Mouse (Mus musculus): ENCODE results near the gene Eif3k. TPM values are rescaled to one million over a fixed set of nuclear protein-coding genes. Genes with fewer than 3 reads are reported as not detected.

The Eif3k gene
- polyA plus RNA-seq, 1 experiment from 2014 or later = 279 TPM

- WGBS = 86% methylated on average over 4 of the region's 5 CpGs
- no peak overlapping the region for H3K4me3 ChIP-seq (ENCODE audit: low read depth, low read length)
- no peaks in the 10 kb centered on the region for H3K36me3 ChIP-seq (ENCODE audit: control insufficient read depth, insufficient read depth, low read length)
- H3K9ac ChIP-seq (ENCODE audit: low read depth, low read length) = no peak overlapping the region
- H3K4me1 ChIP-seq (ENCODE audit: control insufficient read depth, insufficient read depth, low read length) = peaks cover 4% of the 10 kb centered on the region
- no peak for ATAC-seq
- H3K9me3 ChIP-seq (replicated peaks; ENCODE audit: control insufficient read depth, low read length, poor library complexity, severe bottlenecking) = no peaks in the 10 kb centered on the region
- H3K27ac ChIP-seq (ENCODE audit: low read length) = no peak overlapping the region
- H3K4me2 ChIP-seq (ENCODE audit: low read length) = no peak overlapping the region
- no peaks in the 10 kb centered on the region for H3K27me3 ChIP-seq (ENCODE audit: control insufficient read depth, insufficient read depth, low read depth, low read length)
Observed at GRCm38 (mm10) chr7:28966181-28966580, 15.5 kb downstream of the Eif3k start.

- no peak for ATAC-seq
- Histone ChIP-seq H3K9me3 (replicated peaks; ENCODE audit: control insufficient read depth, low read length, poor library complexity, severe bottlenecking) (no peaks in the 10 kb centered on the region), H3K4me3 (ENCODE audit: low read depth, low read length) (no peak overlapping the region), H3K4me1 (ENCODE audit: control insufficient read depth, insufficient read depth, low read length) (peaks cover 12% of the 10 kb centered on the region), H3K27ac (ENCODE audit: low read length) (no peak overlapping the region), H3K4me2 (ENCODE audit: low read length) (no peak overlapping the region), H3K27me3 (ENCODE audit: control insufficient read depth, insufficient read depth, low read depth, low read length) (no peaks in the 10 kb centered on the region), H3K9ac (ENCODE audit: low read depth, low read length) (no peak overlapping the region), H3K36me3 (ENCODE audit: control insufficient read depth, insufficient read depth, low read length) (no peaks in the 10 kb centered on the region)
- WGBS = 78% methylated on average over 5 of the region's 5 CpGs
Observed at GRCm38 (mm10) chr7:28965346-28965840, 16.3 kb downstream of the Eif3k start.

DNA sequence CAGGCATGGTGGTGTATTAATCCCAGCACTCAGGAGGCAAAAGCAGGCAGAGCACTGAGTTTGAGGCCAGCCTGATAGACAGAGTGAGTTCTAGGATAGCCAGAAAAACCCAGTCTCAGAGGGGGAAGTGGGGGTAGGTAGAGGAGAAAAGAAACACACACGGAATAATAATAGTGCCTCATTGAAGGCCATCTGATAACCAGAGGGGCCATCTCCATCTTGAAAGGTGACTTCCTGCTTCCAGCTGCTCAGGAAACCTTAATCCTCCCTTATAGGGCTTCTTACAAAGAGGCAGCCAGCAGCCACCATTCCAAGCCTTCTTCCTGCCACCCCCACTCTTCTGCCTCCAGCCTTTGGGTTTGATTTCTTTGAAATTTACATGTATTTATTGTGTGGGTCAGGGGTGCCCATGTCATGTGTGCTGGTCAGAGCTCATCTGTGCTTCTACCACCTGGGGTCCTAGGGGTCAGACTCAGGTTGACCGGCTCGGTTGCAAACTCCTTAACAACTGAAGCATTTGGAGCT is 18.2 kb downstream of the Eif3k start:
- no peak overlapping the region for H3K4me2 ChIP-seq (ENCODE audit: low read length)
- H3K9me3 ChIP-seq (replicated peaks; ENCODE audit: control insufficient read depth, low read length, poor library complexity, severe bottlenecking) = no peaks in the 10 kb centered on the region
- no peak overlapping the region for H3K9ac ChIP-seq (ENCODE audit: low read depth, low read length)
- no peak for ATAC-seq
- WGBS = 75% methylated on average over 3 of the region's 3 CpGs
- H3K27me3 ChIP-seq (ENCODE audit: control insufficient read depth, insufficient read depth, low read depth, low read length) = no peaks in the 10 kb centered on the region
- H3K27ac ChIP-seq (ENCODE audit: low read length) = no peak overlapping the region
- peaks cover 30% of the 10 kb centered on the region for H3K4me1 ChIP-seq (ENCODE audit: control insufficient read depth, insufficient read depth, low read length)
- no peaks in the 10 kb centered on the region for H3K36me3 ChIP-seq (ENCODE audit: control insufficient read depth, insufficient read depth, low read length)
- H3K4me3 ChIP-seq (ENCODE audit: low read depth, low read length) = no peak overlapping the region

GRCm38 (mm10) chr7:28961927-28962670 is 19.6 kb downstream of the Eif3k start, which contains the start of gene Actn4:
Actn4 (minus strand) TSS chr7:28962340.
- WGBS = under 1% methylated on average over 76 of the region's 76 CpGs
- H3K4me3 ChIP-seq (ENCODE audit: low read depth, low read length) = peak within 1 kb of the TSS; percentile 90
- H3K4me1 ChIP-seq (ENCODE audit: control insufficient read depth, insufficient read depth, low read length) = peaks cover 34% of the 10 kb centered on the region
- H3K27ac ChIP-seq (ENCODE audit: low read length) = peak within 1 kb of the TSS; percentile 88
- H3K36me3 ChIP-seq (ENCODE audit: control insufficient read depth, insufficient read depth, low read length) = no peaks in the 10 kb centered on the region
- no peaks in the 10 kb centered on the region for H3K9me3 ChIP-seq (replicated peaks; ENCODE audit: control insufficient read depth, low read length, poor library complexity, severe bottlenecking)
- peak; percentile 91 for ATAC-seq
- peak within 1 kb of the TSS; percentile 93 for H3K9ac ChIP-seq (ENCODE audit: low read depth, low read length)
- H3K27me3 ChIP-seq (ENCODE audit: control insufficient read depth, insufficient read depth, low read depth, low read length) = no peaks in the 10 kb centered on the region
- H3K4me2 ChIP-seq (ENCODE audit: low read length) = peak within 1 kb of the TSS; percentile 83

- peak; percentile 2; the same call in 1 of the 2 replicates for ATAC-seq
- no peaks in the 10 kb centered on the region for H3K9me3 ChIP-seq (replicated peaks; ENCODE audit: control insufficient read depth, low read length, poor library complexity, severe bottlenecking)
- H3K4me2 ChIP-seq (ENCODE audit: low read length) = peak overlapping the region; percentile 83
- H3K4me1 ChIP-seq (ENCODE audit: control insufficient read depth, insufficient read depth, low read length) = peaks cover 34% of the 10 kb centered on the region
- H3K4me3 ChIP-seq (ENCODE audit: low read depth, low read length) = peak overlapping the region; percentile 90
- H3K36me3 ChIP-seq (ENCODE audit: control insufficient read depth, insufficient read depth, low read length) = no peaks in the 10 kb centered on the region
- 0% methylated on average over 7 of the region's 7 CpGs for WGBS
- no peaks in the 10 kb centered on the region for H3K27me3 ChIP-seq (ENCODE audit: control insufficient read depth, insufficient read depth, low read depth, low read length)
- peak overlapping the region; percentile 93 for H3K9ac ChIP-seq (ENCODE audit: low read depth, low read length)
- peak overlapping the region; percentile 88 for H3K27ac ChIP-seq (ENCODE audit: low read length)
Observed at GRCm38 (mm10) chr7:28961584-28961926, 20.1 kb downstream of the Eif3k start.

DNA sequence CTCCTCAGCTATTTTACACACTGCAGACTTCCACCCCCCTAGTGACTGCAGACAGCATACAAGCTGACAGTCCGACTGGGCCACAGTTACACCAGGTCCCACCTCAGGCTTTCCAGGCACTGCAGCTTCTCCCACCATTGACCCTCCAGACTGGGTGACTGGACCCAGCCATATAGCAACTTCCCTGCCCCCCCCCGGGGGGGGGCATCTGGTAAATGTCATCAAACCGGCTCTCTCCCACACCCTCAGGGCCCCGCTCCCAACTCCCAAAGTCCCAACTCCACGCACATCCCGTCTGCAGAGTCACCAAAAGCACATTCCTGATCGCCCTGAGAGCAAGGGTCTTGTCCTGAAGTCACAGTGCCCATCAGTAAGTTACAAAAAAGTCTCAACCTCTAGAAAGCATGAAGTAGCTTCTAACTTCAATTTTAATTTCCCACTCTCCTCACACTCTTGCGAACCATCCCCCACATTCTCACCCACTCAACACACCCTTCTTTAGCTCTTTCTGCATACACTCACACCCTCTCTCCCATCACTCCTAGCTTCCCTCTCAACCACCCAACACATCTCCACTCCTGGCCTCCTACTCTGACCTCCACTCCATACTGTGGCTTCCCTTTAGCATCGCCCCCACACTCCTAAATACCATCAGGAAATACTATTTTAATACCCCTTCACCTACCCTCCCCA is 21.2 kb downstream of the Eif3k start:
- no peaks in the 10 kb centered on the region for H3K9me3 ChIP-seq (replicated peaks; ENCODE audit: control insufficient read depth, low read length, poor library complexity, severe bottlenecking)
- no peak overlapping the region for H3K27ac ChIP-seq (ENCODE audit: low read length)
- H3K4me2 ChIP-seq (ENCODE audit: low read length) = peak overlapping the region; percentile 83
- 32% methylated on average over 9 of the region's 9 CpGs for WGBS
- peak overlapping the region; percentile 93 for H3K9ac ChIP-seq (ENCODE audit: low read depth, low read length)
- H3K4me3 ChIP-seq (ENCODE audit: low read depth, low read length) = peak overlapping the region; percentile 90
- no peaks in the 10 kb centered on the region for H3K36me3 ChIP-seq (ENCODE audit: control insufficient read depth, insufficient read depth, low read length)
- H3K4me1 ChIP-seq (ENCODE audit: control insufficient read depth, insufficient read depth, low read length) = peaks cover 34% of the 10 kb centered on the region
- no peaks in the 10 kb centered on the region for H3K27me3 ChIP-seq (ENCODE audit: control insufficient read depth, insufficient read depth, low read depth, low read length)
- no peak for ATAC-seq

GRCm38 (mm10) chr7:28959505-28960045 is 22.1 kb downstream of the Eif3k start:
- no peak for ATAC-seq
- no peaks in the 10 kb centered on the region for H3K36me3 ChIP-seq (ENCODE audit: control insufficient read depth, insufficient read depth, low read length)
- no peak overlapping the region for H3K27ac ChIP-seq (ENCODE audit: low read length)
- 49% methylated on average over 6 of the region's 6 CpGs for WGBS
- H3K4me3 ChIP-seq (ENCODE audit: low read depth, low read length) = peak overlapping the region; percentile 90; the same call in 1 of the 2 replicates
- peak overlapping the region; percentile 93 for H3K9ac ChIP-seq (ENCODE audit: low read depth, low read length)
- H3K4me2 ChIP-seq (ENCODE audit: low read length) = peak overlapping the region; percentile 83
- peaks cover 36% of the 10 kb centered on the region for H3K4me1 ChIP-seq (ENCODE audit: control insufficient read depth, insufficient read depth, low read length)
- no peaks in the 10 kb centered on the region for H3K9me3 ChIP-seq (replicated peaks; ENCODE audit: control insufficient read depth, low read length, poor library complexity, severe bottlenecking)
- no peaks in the 10 kb centered on the region for H3K27me3 ChIP-seq (ENCODE audit: control insufficient read depth, insufficient read depth, low read depth, low read length)

DNA sequence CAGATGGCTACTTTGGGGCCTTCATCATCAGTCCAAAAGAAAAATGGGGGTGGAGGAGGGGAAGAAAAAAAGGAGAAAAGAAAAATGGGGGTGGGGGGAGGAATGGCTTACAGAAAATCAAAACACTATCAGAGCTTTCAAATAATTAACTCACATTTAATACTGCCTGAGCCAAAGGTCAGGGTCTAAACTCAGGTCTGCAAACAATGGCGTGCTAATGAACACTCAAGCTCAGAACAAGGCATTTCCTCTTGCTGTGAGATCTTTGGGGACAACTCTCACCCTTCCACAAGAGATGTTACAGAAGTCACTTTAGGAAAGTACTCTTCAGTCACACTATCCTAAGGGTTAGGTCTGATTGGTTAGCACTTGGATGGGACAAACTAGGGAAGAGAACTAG is 22.9 kb downstream of the Eif3k start:
- H3K9ac ChIP-seq (ENCODE audit: low read depth, low read length) = no peak overlapping the region
- peaks cover 37% of the 10 kb centered on the region for H3K4me1 ChIP-seq (ENCODE audit: control insufficient read depth, insufficient read depth, low read length)
- 71% methylated on average over 1 of the region's 1 CpGs for WGBS
- no peaks in the 10 kb centered on the region for H3K36me3 ChIP-seq (ENCODE audit: control insufficient read depth, insufficient read depth, low read length)
- H3K27me3 ChIP-seq (ENCODE audit: control insufficient read depth, insufficient read depth, low read depth, low read length) = no peaks in the 10 kb centered on the region
- H3K4me2 ChIP-seq (ENCODE audit: low read length) = no peak overlapping the region
- no peaks in the 10 kb centered on the region for H3K9me3 ChIP-seq (replicated peaks; ENCODE audit: control insufficient read depth, low read length, poor library complexity, severe bottlenecking)
- no peak for ATAC-seq
- no peak overlapping the region for H3K4me3 ChIP-seq (ENCODE audit: low read depth, low read length)
- H3K27ac ChIP-seq (ENCODE audit: low read length) = no peak overlapping the region
